Mouse (Mus musculus) C2C12 (cell line): ENCODE measurements around the gene Ctnnd2.

Experiments
- CTCF ChIP-seq: IDR thresholded peaks from one replicate; pipeline ENCODE4 v1.5.1; 2011; ENCODE audit not compliant: control insufficient read depth, insufficient read depth, insufficient read length
- FOSL1 ChIP-seq: IDR thresholded peaks from one replicate; pipeline ENCODE4 v1.8.0; 2011; ENCODE audit warnings: mild to moderate bottlenecking, low read length; ENCODE audit not compliant: poor library complexity, insufficient read depth, severe bottlenecking
- MAX ChIP-seq: IDR thresholded peaks from one replicate; pipeline ENCODE4 v1.6.1; 2011; ENCODE audit warnings: mild to moderate bottlenecking, control low read depth
- USF1 ChIP-seq: IDR thresholded peaks from one replicate; pipeline ENCODE4 v1.6.1; 2011; ENCODE audit warnings: low read depth, mild to moderate bottlenecking, control low read depth, moderate library complexity

DNA sequence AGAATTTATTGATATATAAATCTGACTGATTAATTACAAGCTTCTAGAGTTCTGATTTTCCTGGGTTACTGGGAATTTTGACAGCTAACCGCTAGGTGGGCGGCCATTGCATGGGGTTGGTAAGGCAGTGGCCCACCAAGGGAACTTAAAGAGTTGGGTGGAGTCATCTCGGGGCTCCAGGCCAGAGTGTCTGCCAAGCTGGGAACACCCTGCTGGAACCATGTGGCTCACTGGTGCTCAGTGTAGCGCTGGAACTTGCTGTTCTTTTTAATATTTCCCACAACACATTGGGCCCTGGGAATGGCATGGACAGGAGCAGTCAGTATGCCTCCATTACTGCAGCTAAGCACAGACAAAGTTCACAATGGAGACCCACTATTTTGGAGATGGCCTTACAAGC lies 99.9 kb downstream of the Ctnnd2 start:
- no peak for TF ChIP-seq CTCF
- TF ChIP-seq MAX = no peak
- no peak for TF ChIP-seq USF1
- no peak for TF ChIP-seq FOSL1
